Mouse (Mus musculus): Measurements from ENCODE around the gene Hspa1b.
"Not testable (repeated sequence)": the region's sequence is repeated elsewhere in the genome, so short reads cannot be mapped to it uniquely, and the experiment has no call there.

Gene Hspa1b

DNA sequence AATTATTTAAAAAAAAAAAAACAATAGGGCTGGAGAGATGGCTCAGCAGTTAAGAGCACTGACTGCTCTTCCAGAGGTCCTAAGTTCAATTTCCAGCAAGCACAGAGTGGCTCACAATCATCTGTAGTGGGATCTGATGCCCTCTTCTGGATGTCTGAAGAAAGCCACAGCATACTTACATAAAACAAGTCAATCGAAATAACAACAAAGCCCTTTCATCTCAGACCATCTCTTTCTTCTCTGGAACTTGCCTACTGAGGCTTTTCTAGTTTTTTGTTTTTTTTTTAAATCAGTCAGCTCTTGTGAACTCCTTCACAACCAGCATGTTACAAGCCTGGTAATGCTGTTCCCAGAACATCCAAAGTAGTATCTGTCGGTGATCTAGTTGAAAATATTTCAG, 21.6 kb upstream of the Hspa1b start:
- no peak for DNase-seq

DNA sequence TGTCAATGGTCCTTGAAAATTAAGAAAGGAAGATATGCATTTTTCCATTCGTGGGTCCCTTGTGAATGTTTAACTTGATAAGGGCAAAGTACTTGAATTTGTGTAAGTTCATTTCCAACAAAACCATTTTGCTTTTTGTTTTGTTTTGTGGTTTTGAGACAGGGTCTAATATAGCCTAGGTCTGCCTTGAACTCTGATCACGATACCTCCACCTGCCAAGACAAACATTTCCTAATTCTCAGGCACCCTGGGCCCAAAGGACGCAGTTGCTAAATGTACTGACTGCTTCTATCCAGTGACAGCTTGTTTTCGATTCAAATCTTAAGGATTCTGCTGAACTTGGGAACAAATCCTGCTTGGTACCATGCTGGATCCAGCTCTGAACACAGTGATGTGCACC, 20.6 kb upstream of the Hspa1b start:
- no peak for DNase-seq

DNA sequence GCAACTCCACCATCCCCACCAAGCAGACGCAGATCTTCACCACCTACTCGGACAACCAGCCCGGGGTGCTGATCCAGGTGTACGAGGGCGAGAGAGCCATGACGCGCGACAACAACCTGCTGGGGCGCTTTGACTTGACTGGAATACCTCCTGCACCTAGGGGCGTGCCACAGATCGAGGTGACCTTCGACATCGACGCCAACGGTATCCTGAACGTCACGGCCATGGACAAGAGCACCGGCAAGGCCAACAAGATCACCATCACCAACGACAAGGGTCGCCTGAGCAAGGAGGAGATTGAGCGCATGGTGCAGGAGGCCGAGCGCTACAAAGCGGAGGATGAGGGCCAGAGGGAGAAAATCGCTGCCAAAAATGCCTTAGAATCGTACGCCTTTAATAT, 19.2 kb upstream of the Hspa1b start:
- no peak for DNase-seq

DNA sequence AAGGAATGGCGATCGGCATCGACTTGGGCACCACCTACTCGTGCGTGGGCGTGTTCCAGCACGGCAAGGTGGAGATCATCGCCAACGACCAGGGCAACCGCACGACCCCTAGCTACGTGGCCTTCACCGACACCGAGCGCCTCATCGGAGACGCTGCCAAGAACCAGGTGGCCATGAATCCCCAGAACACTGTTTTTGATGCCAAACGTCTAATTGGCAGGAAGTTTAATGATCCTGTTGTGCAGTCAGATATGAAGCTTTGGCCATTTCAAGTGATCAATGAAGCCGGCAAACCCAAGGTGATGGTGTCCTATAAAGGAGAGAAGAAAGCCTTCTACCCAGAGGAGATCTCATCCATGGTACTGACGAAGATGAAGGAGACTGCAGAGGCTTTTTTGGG, 18.0 kb upstream of the Hspa1b start:
- no peak for DNase-seq

DNA sequence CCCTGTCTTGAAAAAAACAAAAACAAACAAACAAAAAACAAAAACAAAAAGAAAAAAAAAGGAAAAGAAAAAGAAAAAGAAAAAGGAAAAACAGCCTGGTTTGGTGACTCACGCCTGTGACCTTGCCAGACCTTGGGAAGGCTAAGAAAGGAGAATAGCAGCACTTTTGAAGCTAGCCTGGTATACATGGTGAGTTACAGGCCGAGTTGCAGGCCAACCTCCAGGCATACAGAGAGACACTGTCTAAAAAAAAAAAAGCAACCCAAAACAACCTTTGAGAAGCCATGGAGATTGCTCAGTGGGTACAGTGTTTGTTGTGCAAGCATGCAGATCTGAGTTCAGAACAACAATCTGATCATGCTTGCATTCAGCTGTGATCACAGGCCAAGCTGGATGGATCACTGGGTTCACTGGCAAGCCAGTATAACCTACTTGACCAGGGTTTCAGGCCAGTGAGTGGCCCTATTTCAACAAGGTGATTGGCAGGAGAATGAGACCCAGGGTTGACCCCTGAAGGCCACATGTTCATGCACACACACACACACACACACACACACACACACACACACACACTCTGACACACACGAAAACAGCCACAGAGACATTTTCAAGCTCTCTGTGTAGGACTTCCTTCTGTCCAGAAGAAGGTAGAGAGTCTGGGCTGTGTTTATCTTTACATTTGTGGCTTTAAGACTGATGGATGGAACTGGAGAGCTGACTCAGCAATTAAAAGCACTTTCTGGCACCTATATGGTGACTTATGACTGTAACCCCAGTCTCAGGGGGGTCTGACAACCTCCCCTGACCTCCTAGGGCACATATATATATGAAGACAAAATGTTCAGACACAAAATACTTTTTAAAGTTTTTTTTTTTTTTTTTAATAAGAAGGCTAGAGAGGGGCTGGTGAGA, 16.8 kb upstream of the Hspa1b start:
- DNase-seq = no peak

DNA sequence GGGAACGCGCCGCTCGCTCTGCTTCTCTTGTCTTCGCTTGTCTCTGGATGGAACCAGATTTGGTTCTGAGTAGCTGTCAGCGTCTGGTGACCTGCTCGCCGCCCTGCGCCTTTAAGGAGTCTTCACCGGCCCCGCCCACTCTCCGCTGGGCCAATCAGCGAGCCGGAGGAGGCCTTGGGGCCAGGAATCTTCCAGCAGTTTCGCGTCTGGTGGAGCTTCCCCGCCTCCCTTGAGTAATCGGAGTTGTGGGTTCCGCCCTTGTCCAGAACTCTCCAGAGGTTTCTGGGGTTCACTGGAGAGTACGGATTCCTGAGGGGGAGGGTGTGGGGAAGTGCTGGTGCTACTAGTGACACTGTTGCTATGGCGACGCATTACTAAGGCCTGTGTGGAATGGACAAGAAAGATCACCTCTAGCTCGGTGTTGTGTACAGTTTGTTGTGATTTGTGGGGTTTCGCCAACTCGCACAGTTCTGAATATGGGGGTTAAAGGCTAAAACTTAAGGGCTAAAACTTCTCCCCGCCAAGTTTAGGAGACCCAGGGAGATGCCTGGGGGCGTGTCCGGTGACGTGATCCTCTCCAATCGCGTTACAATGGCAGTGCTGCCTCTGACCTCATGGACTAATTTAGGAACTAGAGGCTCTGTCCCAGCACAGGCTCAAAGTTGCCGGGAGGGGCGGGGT, 13.2 kb upstream of the Hspa1b start, which contains the start of the genes Hspa1a and Hspa1l:
Gene Hspa1a, minus strand, starts transcription at position 88 of the 681 bp plus-strand sequence.
Gene Hspa1l, plus strand, starts transcription at position 635 of the 681 bp plus-strand sequence.
- peak; percentile 66 for DNase-seq

DNA sequence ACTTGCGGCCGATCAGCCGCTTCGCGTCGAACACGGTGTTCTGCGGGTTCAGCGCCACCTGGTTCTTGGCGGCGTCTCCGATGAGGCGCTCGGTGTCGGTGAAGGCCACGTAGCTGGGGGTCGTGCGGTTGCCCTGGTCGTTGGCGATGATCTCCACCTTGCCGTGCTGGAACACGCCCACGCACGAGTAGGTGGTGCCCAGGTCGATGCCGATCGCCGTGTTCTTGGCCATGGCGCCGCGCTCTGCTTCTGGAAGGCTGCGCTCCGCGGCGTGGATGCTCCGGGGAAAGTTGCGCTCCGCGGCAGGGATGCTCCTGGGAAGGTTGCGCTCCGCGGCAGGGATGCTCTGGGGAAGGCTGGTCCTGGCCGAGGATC, 12.6 kb upstream of the Hspa1b start:
- DNase-seq = not testable (repeated sequence)

DNA sequence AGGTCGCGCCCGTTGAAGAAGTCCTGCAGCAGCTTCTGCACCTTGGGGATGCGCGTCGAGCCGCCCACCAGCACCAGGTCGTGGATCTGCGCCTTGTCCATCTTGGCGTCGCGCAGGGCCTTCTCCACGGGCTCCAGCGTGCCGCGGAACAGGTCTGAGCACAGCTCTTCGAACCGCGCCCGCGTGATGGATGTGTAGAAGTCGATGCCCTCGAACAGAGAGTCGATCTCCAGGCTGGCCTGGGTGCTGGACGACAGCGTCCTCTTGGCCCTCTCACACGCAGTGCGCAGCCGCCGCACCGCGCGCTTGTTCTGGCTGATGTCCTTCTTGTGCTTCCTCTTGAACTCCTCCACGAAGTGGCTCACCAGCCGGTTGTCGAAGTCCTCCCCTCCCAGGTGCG, 11.8 kb upstream of the Hspa1b start:
- DNase-seq = not testable (repeated sequence)

DNA sequence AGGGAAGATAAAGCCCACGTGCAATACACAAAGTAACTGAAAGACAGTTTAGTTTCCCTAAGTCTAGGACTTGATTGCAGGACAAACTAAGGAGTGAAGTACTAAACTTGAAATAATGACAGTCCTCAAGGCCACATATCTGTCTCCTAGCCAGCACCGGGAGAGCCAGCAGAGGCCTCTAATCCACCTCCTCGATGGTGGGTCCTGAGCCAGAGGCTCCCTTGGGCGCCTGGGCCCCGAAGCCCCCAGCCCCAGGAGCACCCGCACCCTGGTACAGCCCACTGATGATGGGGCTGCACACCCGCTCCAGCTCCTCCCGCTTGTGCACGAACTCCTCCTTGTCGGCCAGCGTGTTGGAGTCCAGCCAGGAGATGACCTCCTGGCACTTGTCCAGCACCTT, 10.8 kb upstream of the Hspa1b start, which contains the start of gene Gm20481:
Gene Gm20481, plus strand, starts transcription at position 91 of the 400 bp plus-strand sequence.
- not testable (repeated sequence) for DNase-seq

DNA sequence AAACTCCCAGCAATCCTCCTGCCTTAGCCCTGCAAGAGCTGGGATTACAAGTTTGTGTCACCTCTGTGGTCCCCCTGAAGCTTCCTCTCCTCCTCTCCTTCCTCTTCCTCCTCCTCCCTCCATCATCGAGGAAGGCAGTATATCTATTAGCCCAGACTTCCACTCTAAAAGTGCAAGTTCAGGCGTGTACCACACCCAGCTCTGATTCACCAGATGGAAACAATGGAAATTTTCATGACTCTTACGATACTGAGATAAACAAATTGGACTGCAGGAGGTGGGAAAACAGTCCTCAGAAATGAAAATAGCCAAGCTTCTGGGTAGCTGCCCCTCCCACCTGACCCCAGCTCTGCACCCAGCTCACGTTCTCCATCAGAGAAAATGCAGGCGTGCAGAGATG, 6.6 kb upstream of the Hspa1b start:
- DNase-seq = no peak

DNA sequence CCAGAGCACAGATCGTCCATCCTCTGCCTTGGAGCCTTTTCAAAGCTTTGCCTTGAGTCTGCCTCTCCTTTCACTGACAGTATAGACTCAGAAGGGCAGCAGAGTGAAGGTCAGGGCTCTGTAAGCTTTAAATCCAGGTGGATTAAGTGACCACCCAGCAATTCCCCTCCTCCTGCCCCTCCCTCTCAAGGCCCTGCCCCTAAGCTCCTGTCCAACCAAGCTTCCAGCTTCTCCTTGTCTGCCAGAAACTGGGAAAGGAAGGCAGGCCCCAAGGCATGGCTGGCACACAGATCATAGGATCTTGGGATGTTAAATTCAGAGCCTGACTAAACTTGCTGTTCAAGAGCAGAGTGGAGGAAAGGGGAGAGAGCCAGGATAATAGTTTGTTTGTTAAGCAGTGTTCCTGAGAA, 5.6 kb upstream of the Hspa1b start:
- no peak for DNase-seq

DNA sequence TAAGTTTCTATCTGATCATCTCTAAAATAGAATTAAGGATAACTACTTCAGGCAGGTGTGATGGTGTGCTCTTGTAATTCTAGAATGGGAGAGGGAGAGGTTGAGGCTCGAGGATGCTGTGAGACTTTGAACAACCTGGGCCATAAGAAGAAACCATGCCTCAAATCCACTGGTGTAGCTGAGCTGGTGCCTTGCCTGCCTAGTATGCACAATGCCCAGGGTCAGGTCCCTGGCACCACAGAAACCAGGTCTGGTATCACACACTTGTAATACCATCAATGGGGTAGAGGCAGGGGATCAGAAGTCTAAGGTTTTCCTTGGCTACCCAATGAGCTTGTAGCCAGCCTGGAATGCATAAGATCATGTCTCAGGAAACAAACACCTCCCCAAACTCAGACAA, 3.8 kb upstream of the Hspa1b start:
- DNase-seq = no peak

DNA sequence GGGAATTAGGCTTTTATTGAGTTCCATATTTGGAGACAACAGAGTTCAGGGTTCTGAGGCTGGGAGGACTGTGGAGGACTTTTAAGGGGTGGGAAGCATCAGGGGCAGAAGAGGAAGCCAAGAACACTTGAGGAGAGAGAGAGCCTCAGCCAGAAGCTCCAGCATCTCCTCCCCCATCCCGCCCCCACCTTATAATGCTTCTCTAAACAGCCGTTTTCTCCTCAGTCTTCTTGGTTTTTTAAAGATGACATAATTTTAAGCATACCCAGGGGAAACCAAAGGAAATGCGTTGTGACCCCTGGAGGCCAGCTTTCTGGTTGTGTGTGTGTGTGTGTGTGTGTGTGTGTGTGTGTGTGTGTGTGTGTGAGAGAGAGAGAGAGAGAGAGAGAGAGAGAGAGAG, 3.1 kb upstream of the Hspa1b start:
- no peak for DNase-seq

DNA sequence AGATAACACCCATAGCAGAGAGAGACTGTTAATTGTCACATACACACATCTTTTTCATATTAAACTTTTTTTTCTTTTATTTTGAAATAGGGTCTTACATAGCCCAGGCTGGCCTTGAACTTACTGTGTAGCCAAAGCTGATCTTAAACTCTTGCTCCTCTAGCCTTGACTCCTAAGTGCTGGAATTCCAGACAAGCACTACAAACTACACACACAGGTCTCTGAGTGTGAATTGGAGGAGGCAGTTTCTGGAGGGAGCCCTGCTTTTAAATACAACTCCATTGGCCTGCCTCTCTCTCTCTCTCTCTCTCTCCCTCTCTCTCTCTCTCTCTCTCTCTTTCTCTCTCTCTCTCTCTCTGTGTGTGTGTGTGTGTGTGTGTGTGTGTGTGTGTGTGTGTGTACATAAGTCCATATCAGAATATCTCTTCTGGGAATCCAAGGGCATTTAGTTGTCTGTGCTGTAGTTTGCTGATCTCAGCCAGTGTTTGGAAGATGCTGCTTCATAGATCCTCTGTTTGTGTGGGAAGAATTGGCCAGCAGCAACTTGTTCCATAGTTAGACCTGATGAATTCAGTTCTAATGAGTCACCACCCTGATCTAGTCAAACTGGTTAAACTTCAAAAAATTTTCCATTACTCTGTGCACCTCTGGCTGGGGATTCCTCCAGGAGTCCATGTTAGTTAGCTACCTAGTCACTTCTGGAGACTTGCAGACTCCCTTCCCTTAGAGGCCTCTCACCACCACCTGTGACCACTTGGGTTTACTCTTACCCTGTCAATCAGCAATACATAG, 1.9 kb upstream of the Hspa1b start:
- no peak for DNase-seq

DNA sequence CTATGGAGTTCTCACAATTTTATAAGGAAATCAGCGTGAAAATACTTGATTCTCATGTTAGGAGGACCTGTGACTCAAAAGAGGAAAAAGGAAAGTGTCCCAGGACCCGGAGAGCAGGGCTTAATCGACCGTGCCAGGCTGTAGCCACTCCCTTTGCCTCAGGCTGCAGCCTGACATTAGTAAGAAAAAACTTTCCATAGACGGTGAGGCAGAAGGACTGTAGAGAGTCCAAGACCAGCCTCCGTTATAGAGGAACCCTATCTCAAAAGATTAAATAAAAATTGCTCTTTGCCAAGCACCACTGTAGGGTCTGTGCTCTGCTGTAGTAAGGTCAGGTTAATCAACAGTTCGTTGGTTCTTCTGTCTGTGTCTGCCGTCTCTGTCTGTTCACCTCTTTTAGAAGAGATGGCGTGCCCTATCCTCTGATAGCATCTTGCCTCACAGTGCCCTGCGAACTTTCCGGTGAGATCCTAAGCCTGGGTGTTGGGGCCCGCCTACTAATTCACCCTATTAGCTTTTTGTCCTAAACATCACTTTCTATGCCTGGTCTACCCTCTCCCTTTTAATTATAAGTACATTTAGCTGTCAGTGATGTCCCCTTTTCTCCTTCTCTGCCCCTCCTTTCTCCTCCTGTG, 960 bp upstream of the Hspa1b start:
- no peak for DNase-seq

DNA sequence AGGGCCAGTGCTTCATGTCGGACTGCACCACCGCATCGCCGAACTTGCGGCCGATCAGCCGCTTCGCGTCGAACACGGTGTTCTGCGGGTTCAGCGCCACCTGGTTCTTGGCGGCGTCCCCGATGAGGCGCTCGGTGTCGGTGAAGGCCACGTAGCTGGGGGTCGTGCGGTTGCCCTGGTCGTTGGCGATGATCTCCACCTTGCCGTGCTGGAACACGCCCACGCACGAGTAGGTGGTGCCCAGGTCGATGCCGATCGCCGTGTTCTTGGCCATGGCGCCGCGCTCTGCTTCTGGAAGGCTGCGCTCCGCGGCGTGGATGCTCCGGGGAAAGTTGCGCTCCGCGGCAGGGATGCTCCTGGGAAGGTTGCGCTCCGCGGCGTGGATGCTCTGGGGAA, 306 bp downstream of the Hspa1b start:
- DNase-seq = peak; percentile 28

DNA sequence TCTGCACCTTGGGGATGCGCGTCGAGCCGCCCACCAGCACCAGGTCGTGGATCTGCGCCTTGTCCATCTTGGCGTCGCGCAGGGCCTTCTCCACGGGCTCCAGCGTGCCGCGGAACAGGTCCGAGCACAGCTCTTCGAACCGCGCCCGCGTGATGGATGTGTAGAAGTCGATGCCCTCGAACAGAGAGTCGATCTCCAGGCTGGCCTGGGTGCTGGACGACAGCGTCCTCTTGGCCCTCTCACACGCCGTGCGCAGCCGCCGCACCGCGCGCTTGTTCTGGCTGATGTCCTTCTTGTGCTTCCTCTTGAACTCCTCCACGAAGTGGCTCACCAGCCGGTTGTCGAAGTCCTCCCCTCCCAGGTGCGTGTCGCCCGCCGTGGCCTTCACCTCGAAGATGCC, 1.1 kb downstream of the Hspa1b start:
- DNase-seq = not testable (repeated sequence)

DNA sequence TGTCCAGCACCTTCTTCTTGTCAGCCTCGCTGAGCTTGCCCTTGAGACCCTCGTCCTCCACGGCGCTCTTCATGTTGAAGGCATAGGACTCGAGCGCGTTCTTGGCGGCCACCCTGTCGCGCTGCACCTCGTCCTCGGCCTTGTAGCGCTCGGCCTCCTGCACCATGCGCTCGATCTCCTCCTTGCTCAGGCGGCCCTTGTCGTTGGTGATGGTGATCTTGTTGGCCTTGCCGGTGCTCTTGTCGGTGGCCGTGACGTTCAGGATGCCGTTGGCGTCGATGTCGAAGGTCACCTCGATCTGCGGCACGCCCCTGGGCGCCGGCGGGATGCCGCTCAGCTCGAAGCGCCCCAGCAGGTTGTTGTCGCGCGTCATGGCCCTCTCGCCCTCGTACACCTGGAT, 1.7 kb downstream of the Hspa1b start:
- not testable (repeated sequence) for DNase-seq

DNA sequence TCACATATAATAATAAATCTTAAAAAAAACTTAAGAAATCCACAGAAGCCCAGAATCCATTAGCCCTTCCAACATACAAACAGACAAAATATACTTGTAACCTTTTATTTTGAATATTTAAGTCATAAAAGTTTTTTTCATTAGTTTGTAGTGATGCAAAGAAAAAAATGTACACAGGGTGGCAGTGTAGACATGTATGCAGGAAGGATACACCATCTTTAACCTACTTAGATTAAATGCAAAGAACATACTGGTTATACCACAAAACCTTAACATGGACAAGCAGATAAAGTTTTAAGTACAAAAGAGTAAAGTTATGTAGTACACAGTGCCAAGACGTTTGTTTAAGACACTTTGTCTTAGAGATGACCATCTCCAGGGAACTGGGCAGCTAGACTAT, 2.7 kb downstream of the Hspa1b start:
- DNase-seq = no peak

DNA sequence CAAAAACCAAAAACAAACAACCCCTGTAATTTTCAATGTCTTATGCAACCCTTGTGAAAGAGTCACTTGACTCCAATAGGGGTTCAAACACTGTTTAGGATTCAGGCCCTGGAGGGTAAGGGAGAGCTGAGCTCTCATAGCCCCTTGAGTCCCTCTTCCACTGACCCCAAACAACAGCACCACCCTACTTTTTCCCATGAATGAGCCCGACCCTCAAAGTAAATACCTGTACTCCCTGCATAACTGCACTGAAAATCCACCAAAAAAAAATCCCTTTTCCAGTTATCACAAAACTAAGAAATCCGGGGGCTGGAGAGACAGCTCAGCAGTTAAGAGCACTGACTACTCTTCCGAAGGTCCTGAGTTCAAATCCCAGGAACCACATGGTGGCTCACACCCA, 3.2 kb downstream of the Hspa1b start:
- DNase-seq = no peak

DNA sequence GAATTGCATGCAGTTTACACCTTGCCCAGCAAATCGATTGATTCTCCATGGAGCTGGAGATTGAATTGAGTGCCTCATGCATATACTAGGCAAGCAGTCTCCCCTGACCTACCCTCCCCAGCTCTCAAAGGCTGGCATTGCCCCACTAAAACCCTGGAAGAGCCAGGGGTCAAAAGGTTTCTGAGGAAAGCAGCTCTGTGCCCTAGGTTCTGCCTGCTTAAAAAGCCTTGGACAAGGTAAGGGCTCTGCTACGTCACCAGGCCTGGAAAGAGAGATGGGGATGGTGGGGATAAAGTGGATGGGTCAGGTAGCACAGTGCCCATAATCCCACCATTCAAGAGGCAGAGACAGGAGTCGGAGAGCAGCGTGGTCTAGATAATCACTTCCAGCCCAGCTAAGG, 4.2 kb downstream of the Hspa1b start:
- no peak for DNase-seq

DNA sequence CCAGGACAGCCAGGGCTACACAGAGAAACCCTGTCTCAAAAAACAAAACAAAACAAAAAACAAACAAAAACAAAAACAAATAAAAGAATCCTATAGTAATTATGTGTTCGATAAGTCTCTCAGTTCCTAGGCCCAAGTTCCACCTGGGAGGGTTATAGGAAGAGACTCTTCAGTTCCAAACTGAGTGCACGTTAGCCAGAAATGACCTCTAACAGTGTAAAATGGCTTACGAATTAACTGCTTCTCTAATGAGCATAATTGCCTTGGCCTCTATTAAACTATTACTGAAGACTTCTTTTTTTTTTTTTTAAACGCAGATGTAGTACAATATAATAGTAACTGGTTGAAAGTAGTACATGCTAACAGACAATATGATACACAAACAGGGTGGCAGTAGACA, 5.1 kb downstream of the Hspa1b start:
- no peak for DNase-seq

DNA sequence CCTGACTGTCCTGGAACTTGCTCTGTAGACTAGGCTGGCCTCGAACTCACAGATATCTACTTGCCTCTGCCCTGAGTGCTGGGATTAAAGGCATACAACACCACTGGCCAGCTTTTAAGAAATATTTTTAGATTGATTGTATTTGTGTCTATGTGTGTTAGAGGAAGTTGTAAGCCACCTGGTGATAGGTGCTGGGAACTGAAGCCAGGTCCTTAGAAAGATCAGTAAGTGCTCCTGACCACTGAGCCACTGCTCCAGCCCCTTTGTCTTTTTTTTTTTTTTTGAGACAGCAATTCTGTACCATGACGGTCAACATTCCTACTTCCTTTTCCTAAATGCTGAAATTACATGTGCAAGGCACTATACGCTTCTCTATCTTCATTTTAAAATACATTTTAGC, 5.8 kb downstream of the Hspa1b start:
- no peak for DNase-seq

Measured in thymus, postnatal 4 days (tissue).